Mouse (Mus musculus): ENCODE measurements around the gene Uqcrc1.

- TF ChIP-seq CHD2 (IDR thresholded peaks at IDR 0.05; ENCODE audit: low read depth, low read length) (no peak), ZC3H11A (IDR thresholded peaks at IDR 0.05; ENCODE audit: borderline replicate concordance, low read depth, low read length) (no peak), HCFC1 (IDR thresholded peaks at IDR 0.05; ENCODE audit: borderline replicate concordance, insufficient read depth, low read length) (no peak)
Measured at GRCm38 (mm10) chr9:108970623-108971022, 34.2 kb downstream of the Uqcrc1 start.

Data from ES-E14 (cell line).